Mouse (Mus musculus): ENCODE measurements at regions not wholly inside any gene's neighbourhood (a gene's known extent, or its start where the extent isn't known, plus 50 kb on each side); places are given as distances from the start of the nearest gene placed in this dataset.
A peak's percentile ranks its signal among the peaks of the same experiment; 100 is the strongest.

DNA sequence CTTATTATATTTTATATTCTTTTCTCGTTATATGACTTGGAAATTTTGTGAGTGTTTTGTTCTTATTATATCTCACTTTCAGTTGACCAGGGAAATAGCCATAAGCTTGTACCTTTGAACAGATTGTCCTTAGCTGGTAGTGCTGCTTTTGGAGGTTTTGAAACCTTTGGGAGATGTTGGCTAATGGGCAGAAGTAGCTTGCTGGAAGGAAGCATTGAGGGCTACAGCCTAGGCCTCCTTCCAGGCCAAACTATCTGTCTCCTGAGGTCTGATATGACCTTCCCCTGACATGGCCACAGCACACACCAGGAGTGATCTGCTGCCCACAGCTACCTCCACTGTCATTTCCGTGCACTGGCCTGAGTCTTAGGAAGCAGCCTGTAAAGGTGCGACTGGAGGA is 56.8 kb downstream of the Cdkn2c start:
- no peak for DNase-seq (ENCODE audit: low spot score in 2 of 2)

DNA sequence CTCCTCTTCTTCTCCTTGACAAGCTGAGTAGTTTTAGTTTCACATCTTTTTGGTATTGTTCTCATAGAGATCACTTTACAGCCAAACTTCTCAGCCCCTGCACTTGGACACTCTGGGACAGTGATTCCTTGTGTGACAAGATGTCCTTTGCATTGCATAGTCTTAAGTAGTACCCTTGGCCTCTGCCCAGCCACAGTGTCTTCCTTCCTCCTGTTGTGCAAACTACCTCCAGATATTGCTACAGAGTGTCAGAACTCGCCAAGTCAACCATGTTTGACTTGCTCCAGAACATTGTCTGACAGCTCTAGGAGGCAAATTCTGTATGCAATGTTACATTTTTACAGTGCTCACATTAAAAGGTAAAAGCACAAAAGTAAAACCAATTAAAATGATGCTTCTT is 57.2 kb downstream of the Cdkn2c start:
- peak in 1 of 2 experiments; percentile 38 for DNase-seq (ENCODE audit: low spot score in 2 of 2)

DNA sequence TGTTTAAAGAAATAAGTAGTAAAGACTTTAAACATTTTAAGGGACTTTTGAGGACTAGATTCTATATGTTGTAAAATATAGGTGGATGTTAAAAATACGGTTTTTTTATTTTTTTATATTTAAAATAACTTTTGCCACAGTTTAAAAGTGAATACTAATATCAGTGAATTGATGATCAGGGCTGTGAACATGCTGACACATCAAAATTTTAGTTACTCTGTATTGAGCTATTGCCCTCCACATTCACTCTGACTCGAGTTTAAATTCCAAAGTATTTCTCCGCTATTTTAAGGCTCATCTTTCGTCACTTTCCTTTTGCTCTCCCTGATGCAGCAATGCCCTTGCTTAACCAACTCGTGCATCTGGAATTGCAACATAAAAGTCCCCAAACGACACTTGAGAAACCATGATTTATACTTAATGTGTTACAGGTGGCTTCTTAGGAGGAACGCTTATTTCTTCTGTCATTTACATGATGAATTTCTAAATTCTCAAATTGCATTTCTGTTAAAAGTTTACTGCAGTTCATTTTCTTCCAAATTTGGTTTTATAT is 58.7 kb upstream of the 4930522H14Rik start:
- no peak for DNase-seq (ENCODE audit: low spot score in 2 of 2)

DNA sequence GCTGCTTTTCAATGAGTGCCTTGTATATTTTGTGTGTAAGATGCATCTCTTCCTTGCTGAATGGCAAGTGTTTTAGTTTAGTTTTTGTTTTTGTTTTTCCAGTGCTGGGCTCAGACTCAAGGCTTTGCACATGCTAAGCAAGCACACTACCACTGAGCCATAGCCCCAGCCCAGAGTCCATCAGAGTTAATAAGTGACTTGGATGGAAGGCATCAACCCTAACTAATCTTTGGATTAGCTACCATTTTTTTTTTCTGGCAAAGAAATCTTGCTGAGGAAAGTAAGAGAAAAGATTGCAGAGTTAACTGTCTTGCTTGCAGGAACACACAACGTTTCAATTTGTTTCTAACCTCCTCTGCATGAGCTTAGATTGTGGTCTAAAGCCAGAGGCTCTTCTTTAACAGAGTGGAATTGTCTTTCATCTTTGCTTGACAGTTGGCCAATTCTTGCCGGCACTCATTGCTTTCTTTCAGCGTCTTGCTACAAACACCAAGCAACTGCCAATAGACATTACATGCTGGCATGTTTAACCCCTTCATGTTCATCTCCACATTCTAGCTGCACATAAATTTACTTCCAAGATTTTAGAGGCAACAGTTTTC is 52.2 kb upstream of the 4930522H14Rik start:
- no peak for DNase-seq (ENCODE audit: low spot score in 2 of 2)

DNA sequence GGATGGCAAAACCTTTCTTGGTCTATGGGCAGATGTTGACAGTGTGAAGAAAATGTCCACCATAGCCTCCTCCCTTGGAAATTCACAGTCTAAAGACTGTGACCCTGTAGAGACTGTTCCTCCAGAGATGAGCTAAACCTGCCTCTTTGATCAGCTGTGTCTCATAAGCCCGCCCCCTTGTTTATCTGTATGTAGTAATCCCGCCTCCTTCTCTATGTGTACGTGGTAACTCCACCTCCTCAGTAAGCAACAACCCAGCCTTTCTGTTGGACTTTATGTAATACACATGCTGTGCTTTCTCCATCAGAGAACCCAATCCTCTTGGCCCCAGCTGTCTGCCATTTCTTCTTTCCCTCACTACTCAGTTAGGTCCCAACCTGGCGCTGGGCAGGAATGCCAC is 51.4 kb upstream of the 4930522H14Rik start:
- DNase-seq (ENCODE audit: low spot score in 2 of 2) = no peak
